Mouse (Mus musculus): Measurements from ENCODE around the gene Tiparp. TPM values are rescaled to one million over a fixed set of nuclear protein-coding genes. Genes with fewer than 3 reads are reported as not detected.

The Tiparp gene
- polyA plus RNA-seq, 1 experiment from 2014 or later: 37.7 TPM

DNA sequence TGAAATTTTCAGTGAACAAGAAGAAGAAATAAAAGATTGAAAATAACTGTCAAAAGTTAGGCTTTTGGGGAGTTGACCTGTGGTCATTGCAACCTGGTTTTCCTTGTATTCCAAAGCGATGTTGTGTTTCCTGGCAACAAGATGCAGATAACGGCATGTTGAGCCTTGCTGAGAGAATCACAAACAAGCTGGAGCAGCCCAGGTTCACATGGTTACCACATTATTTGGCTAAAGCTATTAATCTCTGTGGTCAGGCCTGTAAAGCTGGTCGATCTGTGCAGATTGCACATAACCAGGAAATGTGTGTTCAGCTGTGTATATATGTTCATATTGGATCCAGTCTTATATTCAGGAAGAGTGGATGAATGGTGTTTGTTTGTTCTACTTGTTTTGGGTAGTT, 5.4 kb downstream of the Tiparp start:
- Histone ChIP-seq H3K27ac (no peak overlapping the region), H3K9me3 (replicated peaks) (no peaks in the 10 kb centered on the region), H3K9ac (no peak overlapping the region), H3K27me3 (no peaks in the 10 kb centered on the region), H3K4me1 (peaks cover 22% of the 10 kb centered on the region; the same call in 1 of the 2 replicates), H3K36me3 (peaks cover 10% of the 10 kb centered on the region), H3K4me3 (no peak overlapping the region), H3K4me2 (replicated peaks) (no peak overlapping the region)
- no peak for ATAC-seq (ENCODE audit: low FRiP score)
- WGBS: 55% methylated on average over 3 of the region's 3 CpGs

DNA sequence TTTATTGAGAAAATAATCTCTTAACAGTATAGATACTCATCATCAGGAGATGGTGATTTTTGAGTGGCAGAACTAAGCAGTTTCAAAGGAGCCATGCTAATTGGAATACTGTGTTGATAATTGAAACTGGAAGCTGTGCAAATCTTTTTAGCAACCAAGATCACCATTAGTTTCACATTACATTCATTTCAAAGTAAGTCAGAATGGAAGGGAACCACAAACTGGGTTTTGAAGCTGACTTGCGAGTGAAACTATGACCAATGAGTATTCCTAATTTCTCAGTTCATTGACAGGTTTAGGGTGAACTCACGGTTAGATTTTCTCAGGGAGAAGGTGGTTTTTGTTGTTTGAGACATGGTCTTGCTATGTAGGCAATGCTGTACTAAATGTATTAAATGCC, 6.3 kb downstream of the Tiparp start:
- H3K27ac ChIP-seq: no peak overlapping the region
- H3K4me3 ChIP-seq: no peak overlapping the region
- H3K27me3 ChIP-seq: no peaks in the 10 kb centered on the region
- no peaks in the 10 kb centered on the region for H3K9me3 ChIP-seq (replicated peaks)
- H3K4me1 ChIP-seq: peaks cover 22% of the 10 kb centered on the region; the same call in 1 of the 2 replicates
- H3K36me3 ChIP-seq: peaks cover 10% of the 10 kb centered on the region
- whole genome bisulfite sequencing: 57% methylated on average over 2 of the region's 2 CpGs
- ATAC-seq (ENCODE audit: low FRiP score): no peak
- no peak overlapping the region for H3K4me2 ChIP-seq (replicated peaks)
- no peak overlapping the region for H3K9ac ChIP-seq

DNA sequence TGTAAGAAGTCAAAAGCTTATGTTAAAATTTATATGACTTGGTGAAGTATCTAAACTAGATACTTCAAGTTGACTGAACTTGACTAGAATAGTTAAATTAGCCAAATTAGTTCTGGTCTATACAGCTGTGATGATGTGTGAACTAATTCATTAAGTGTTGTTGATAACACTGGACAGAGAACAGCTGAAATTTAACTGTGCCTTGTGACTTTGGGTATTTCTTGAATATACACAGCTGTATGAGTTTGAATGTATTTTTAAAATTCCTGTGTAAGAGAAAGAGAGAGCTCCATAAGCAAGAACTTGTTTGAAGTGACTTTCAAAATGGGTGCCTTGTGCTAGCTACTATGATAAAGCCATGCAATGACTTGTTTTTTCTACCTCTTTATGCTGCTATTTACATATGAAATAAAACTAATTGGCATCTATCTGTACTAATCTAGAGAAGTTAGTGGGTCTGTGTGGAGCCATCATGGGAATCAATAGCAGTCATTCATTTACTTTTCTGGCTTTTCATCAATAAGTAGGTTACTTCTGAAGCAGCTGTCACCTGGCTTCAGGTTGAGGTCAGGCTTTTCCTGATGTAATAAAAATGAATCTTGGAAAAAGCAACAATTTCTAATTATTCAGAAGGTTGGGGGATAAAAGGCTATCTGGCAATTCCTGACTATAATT, 7.0 kb downstream of the Tiparp start:
- no peak overlapping the region for H3K27ac ChIP-seq
- H3K4me1 ChIP-seq: peaks cover 19% of the 10 kb centered on the region; the same call in 1 of the 2 replicates
- H3K9ac ChIP-seq: no peak overlapping the region
- no peak overlapping the region for H3K4me2 ChIP-seq (replicated peaks)
- H3K36me3 ChIP-seq: peaks cover 10% of the 10 kb centered on the region
- no peaks in the 10 kb centered on the region for H3K9me3 ChIP-seq (replicated peaks)
- no peak overlapping the region for H3K4me3 ChIP-seq
- no peaks in the 10 kb centered on the region for H3K27me3 ChIP-seq
- ATAC-seq (ENCODE audit: low FRiP score): no peak

DNA sequence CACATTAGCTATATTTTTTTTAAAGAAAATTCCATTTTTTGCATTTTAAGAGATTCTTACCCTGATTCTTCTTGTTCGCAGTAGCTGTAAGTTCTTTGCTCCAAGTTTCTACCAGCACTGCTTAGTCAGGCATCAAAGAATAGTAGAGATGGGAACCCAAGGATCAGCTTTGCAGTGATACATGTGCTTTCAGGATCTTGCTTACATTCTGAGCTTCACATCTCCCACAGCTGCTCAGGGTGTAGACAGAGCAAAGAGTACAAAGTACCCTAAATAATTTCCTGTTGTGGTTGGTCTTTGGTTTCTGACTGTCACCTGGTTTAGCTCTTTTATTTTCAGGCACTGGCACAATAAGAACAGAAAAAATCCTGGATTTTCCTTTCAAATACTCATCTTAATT, 9.1 kb downstream of the Tiparp start:
- Histone ChIP-seq H3K36me3 (peaks cover 4% of the 10 kb centered on the region; the same call in 1 of the 2 replicates), H3K4me1 (peaks cover 16% of the 10 kb centered on the region; the same call in 1 of the 2 replicates), H3K27ac (no peak overlapping the region), H3K4me3 (no peak overlapping the region), H3K9me3 (replicated peaks) (no peaks in the 10 kb centered on the region), H3K27me3 (no peaks in the 10 kb centered on the region), H3K9ac (no peak overlapping the region), H3K4me2 (replicated peaks) (no peak overlapping the region)
- WGBS: 73% methylated on average over 1 of the region's 1 CpGs
- ATAC-seq (ENCODE audit: low FRiP score): no peak

DNA sequence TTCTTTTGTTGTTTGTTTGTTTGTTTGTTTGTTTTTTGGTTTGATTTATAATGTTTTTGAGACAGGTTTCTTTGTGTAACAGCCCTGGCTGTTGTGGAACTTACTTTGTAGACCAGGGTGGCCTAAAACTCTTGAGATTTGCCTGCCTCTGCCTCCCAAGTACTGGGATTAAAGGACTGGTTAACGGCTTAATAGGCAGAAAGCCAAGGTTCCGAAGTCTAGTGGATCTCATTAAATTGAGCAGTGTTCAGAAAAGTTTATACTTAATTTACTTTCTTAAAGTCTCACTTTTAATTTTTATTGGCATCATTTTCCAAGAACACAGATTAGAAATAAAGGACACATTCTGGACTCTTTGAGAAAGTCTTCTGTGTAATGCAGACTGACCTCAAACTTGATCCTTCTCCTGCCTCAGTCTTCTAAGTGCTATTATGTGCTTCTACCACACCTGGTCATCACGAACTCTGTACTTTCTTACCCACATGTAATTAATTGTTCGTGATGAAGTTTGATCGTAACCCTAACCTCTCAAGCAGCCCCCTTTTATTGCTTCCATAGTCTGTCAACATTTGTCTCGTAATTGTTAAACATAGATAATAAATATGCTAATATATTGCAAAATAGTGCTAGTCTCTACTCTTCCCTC, 12.8 kb downstream of the Tiparp start:
- no peak for ATAC-seq (ENCODE audit: low FRiP score)
- Histone ChIP-seq H3K4me2 (replicated peaks) (no peak overlapping the region), H3K9me3 (replicated peaks) (no peaks in the 10 kb centered on the region), H3K9ac (no peak overlapping the region), H3K36me3 (no peaks in the 10 kb centered on the region), H3K27me3 (no peaks in the 10 kb centered on the region), H3K4me1 (0 out of 2 replicates have a peak, but pooled peaks cover 3% of the 10 kb centered on the region), H3K4me3 (no peak overlapping the region), H3K27ac (no peak overlapping the region)
- 88% methylated on average over 6 of the region's 6 CpGs for WGBS

DNA sequence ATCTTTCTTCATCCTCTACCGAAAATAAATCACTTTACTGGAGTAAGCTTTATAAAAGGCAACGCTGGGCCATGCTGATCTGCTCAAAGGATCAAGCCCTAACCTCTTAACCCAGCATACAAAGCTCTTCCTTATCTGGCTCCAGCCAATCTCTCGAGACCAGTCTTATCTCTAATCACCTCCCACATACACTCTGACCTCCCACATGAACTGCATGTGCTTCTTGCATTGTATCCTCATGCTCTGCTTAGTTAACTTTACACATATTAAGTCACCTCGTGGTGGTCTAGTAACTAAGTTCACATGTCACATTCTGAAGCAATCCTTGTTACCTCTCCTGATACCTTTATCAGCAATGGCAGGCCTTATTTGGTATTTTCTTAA, 13.3 kb downstream of the Tiparp start:
- WGBS: 54% methylated on average over 4 of the region's 4 CpGs
- H3K27me3 ChIP-seq: no peaks in the 10 kb centered on the region
- H3K9ac ChIP-seq: no peak overlapping the region
- H3K9me3 ChIP-seq (replicated peaks): no peaks in the 10 kb centered on the region
- no peak for ATAC-seq (ENCODE audit: low FRiP score)
- no peak overlapping the region for H3K4me3 ChIP-seq
- H3K4me1 ChIP-seq: 0 out of 2 replicates have a peak, but pooled peaks cover 2% of the 10 kb centered on the region
- no peaks in the 10 kb centered on the region for H3K36me3 ChIP-seq
- no peak overlapping the region for H3K4me2 ChIP-seq (replicated peaks)
- H3K27ac ChIP-seq: no peak overlapping the region

DNA sequence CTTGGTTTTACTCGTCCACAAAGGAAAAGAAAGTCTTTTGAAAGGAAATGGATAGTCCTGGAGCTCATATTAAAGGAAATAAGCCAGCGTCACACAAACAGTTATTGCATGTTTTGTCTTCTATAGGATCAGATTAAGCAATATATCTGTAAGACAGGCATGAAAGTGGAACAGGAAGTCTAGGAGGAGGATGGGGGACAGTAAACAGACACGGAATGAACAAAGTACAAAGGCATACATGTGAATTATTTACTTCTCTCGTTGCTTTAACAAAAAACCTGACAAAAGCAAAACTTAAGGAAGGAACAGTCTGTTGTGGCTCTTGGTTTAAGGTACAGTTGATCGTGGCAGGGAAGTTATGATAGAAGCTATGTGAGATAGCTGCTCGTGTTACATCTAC, 21.6 kb downstream of the Tiparp start:
- WGBS: 81% methylated on average over 6 of the region's 6 CpGs
- H3K4me1 ChIP-seq: no peaks in the 10 kb centered on the region
- H3K9me3 ChIP-seq (replicated peaks): no peaks in the 10 kb centered on the region
- ATAC-seq (ENCODE audit: low FRiP score): no peak
- H3K4me2 ChIP-seq (replicated peaks): no peak overlapping the region
- no peak overlapping the region for H3K27ac ChIP-seq
- no peaks in the 10 kb centered on the region for H3K27me3 ChIP-seq
- no peak overlapping the region for H3K9ac ChIP-seq
- H3K4me3 ChIP-seq: no peak overlapping the region
- H3K36me3 ChIP-seq: peaks cover 8% of the 10 kb centered on the region

DNA sequence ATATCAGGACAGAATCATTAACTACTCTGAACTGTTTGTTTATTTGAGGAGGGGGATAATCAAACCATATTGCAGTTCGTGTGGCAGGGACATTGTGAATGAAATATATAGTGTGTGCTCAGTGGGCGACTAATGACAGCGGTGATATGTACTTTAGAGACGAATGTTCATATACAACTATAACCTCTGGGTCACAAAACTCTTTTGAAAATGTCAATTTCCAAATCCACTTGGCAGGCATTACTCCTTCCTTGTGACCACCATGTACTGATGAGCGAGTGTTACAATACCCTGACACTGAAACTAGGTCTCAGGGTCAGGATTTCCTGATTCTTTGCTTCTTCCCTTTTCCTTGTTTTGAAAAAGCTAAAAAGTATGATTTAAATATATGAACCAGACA, 22.9 kb downstream of the Tiparp start:
- Histone ChIP-seq H3K4me3 (no peak overlapping the region), H3K9ac (no peak overlapping the region), H3K27ac (no peak overlapping the region), H3K4me1 (no peaks in the 10 kb centered on the region), H3K4me2 (replicated peaks) (no peak overlapping the region), H3K27me3 (no peaks in the 10 kb centered on the region), H3K9me3 (replicated peaks) (no peaks in the 10 kb centered on the region), H3K36me3 (peaks cover 8% of the 10 kb centered on the region)
- no peak for ATAC-seq (ENCODE audit: low FRiP score)
- WGBS: 73% methylated on average over 5 of the region's 5 CpGs

DNA sequence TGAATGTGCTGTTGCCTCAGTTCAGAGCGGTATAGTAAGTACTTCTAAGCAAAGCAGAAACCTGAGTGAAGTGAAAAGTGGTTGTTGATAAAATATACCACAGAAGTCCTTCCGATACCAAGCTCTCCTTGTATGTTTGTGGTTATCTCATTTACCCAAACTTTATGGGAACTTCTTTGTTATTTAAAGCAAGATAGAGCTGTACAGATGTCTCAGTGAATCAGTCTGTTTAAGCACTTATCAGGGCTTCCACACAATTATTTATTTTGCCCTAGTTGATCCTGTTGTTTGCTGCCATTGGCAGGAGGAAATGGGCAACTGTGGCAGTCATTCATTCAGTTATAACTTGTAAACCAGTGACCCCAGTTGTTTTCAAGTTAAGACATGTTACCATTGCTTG, 26.4 kb downstream of the Tiparp start:
- no peak for ATAC-seq (ENCODE audit: low FRiP score)
- H3K9ac ChIP-seq: no peak overlapping the region

DNA sequence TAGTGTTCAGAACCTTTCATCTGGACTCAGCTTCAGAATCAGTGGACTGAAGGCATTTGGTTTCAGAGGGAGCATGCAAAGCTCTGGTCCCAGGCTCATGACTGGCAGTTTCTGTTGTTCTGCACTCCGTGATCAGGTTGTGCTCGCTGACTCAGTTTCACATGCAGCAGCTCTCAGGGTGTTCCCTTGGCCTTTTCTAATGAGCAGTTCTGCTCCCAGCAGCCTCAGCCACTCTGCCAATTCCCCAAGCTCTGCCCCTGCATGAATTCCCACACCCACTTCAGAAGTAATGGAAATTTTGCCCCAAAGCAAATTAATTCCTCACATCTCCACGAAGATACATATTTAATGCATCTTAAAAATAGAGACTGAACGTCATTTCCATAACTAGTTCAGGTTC, 30.5 kb downstream of the Tiparp start:
- Histone ChIP-seq H3K36me3 (peaks cover 3% of the 10 kb centered on the region), H3K27ac (no peak overlapping the region; the same call in 1 of the 2 replicates), H3K4me1 (no peaks in the 10 kb centered on the region), H3K4me3 (no peak overlapping the region), H3K4me2 (replicated peaks) (no peak overlapping the region), H3K27me3 (no peaks in the 10 kb centered on the region), H3K9me3 (replicated peaks) (no peaks in the 10 kb centered on the region), H3K9ac (no peak overlapping the region)
- no peak for ATAC-seq (ENCODE audit: low FRiP score)
- 66% methylated on average over 4 of the region's 4 CpGs for WGBS

More for the DNA sequence above, 26.4 kb downstream of the Tiparp start:
- Histone ChIP-seq H3K4me1 (no peaks in the 10 kb centered on the region), H3K9me3 (replicated peaks) (no peaks in the 10 kb centered on the region), H3K4me3 (no peak overlapping the region), H3K36me3 (peaks cover 8% of the 10 kb centered on the region), H3K4me2 (replicated peaks) (no peak overlapping the region), H3K27ac (no peak overlapping the region), H3K27me3 (no peaks in the 10 kb centered on the region)
- 100% methylated on average over 2 of the region's 2 CpGs for WGBS

DNA sequence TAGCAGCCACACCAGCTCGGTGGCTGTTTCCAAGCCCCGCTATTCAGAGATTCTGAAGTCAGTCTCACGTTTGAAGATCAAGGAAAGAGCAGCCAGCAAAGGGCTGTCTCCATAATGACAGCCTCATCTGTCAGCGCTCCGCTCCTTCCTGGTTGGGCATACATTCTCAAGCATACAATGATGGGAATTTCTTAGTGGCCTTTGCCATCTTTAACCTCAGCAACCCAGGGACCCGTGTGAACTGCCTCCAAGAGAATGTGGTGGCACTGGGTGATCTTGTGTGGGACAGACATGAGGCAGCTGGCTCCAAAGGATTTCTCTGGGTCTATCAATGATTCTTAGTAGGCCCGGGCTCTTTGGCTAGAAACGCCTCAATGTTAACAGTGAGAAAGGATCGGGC, 34.0 kb downstream of the Tiparp start:
- H3K27me3 ChIP-seq: no peaks in the 10 kb centered on the region
- H3K36me3 ChIP-seq: no peaks in the 10 kb centered on the region
- no peak overlapping the region for H3K4me3 ChIP-seq
- no peak for ATAC-seq (ENCODE audit: low FRiP score)
- H3K27ac ChIP-seq: no peak overlapping the region
- H3K4me2 ChIP-seq (replicated peaks): no peak overlapping the region
- no peaks in the 10 kb centered on the region for H3K9me3 ChIP-seq (replicated peaks)
- 68% methylated on average over 9 of the region's 9 CpGs for WGBS
- peaks cover 8% of the 10 kb centered on the region for H3K4me1 ChIP-seq
- no peak overlapping the region for H3K9ac ChIP-seq

DNA sequence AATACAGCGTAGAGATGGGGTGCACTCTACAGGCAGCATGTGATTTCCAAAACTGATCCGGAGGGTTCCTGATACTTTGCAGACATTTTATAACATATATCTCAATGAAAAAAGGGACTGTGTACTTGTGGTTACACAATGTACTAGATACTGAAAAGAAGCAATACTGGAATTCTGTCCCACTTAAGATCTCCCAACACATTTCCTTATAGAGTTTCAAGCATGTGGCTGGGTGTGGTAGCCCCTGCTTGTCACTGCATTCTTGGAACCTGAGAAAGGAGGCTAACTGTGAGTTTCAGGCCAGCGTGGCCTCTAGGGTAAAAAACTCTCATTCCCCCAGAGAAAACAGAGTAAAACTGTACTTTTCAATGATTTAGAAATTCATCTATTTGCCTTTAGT, 34.5 kb downstream of the Tiparp start:
- H3K4me1 ChIP-seq: peaks cover 8% of the 10 kb centered on the region
- H3K27me3 ChIP-seq: no peaks in the 10 kb centered on the region
- no peak for ATAC-seq (ENCODE audit: low FRiP score)
- WGBS: 89% methylated on average over 3 of the region's 3 CpGs
- H3K9ac ChIP-seq: no peak overlapping the region
- H3K27ac ChIP-seq: no peak overlapping the region
- no peak overlapping the region for H3K4me3 ChIP-seq
- no peaks in the 10 kb centered on the region for H3K9me3 ChIP-seq (replicated peaks)
- H3K4me2 ChIP-seq (replicated peaks): no peak overlapping the region
- no peaks in the 10 kb centered on the region for H3K36me3 ChIP-seq
